Comparison of ENCODE assay signal across 24 mouse cellular contexts in genomic region chr5:103071006-103071612, GRCm38 (mm10).
DNase-seq lines count a peak whose midpoint lies in the region; ATAC-seq lines count a peak whose summit lies in the region.
"Had no signal": no experiment of that assay in that cellular context is flagged by ENCODE, and none has a peak within 500 bp of the region (broad histone marks: within the 10 kb centered on the region; RNA-seq: fewer than 3 reads in every experiment).

No protein-coding gene starts in this region.

- no peak overlapping the region for H3K4me3 ChIP-seq in hindbrain, embryonic 16.5 days (ENCODE audit: low read length)
- no peak overlapping the region for H3K4me3 ChIP-seq in hindbrain, embryonic 12.5 days
- H3K4me3 ChIP-seq in neural tube, embryonic 13.5 days, result no peak overlapping the region
- H3K4me3 ChIP-seq: embryonic facial prominence, embryonic 10.5 days; heart, embryonic 10.5 days; stomach, embryonic 15.5 days had no signal

- peak; percentile 32; the same call in 1 of the 2 replicates for ATAC-seq in hindbrain, embryonic 16.5 days
- no peak for ATAC-seq in hindbrain, embryonic 12.5 days (ENCODE audit: low FRiP score)
- ATAC-seq in neural tube, embryonic 13.5 days (ENCODE audit: low read depth), result 0 out of 2 replicates have a peak, but pooled peaks have one; percentile 32
- ATAC-seq: CD4-positive, CD25-positive, alpha-beta regulatory T cell, adult 4 months; forebrain, postnatal 0 days; inflammation-experienced regulatory T-cells, adult 6 months had no signal

- 80% methylated on average over 17 of the region's 17 CpGs for WGBS in hindbrain, embryonic 16.5 days
- WGBS in hindbrain, embryonic 12.5 days, result 86% methylated on average over 17 of the region's 17 CpGs
- 74% methylated on average over 17 of the region's 17 CpGs for WGBS in neural tube, embryonic 13.5 days

- no peak overlapping the region for H3K4me2 ChIP-seq in hindbrain, embryonic 16.5 days (ENCODE audit: low read length)
- no peak overlapping the region for H3K4me2 ChIP-seq in hindbrain, embryonic 12.5 days (replicated peaks)
- no peak overlapping the region for H3K4me2 ChIP-seq in neural tube, embryonic 13.5 days
- H3K4me2 ChIP-seq: liver, embryonic 11.5 days; stomach, embryonic 15.5 days had no signal

- DNase-seq in cerebellum, postnatal 10 days, result peak; percentile 9 to 13
- no peak for DNase-seq in cerebellum, adult 11-12 months
- no peak for DNase-seq in neural tube, embryonic 10.5 days (ENCODE audit: extremely low spot score, low spot score)
- no peak for DNase-seq in testis, postnatal 14 days (ENCODE audit: low spot score)
- DNase-seq in layer of hippocampus, adult 9-11 months, result no peak
- DNase-seq: adrenal gland, postnatal 25 days; cerebellum, adult 11 months; forebrain, postnatal 0 days; heart, postnatal 4 days; kidney, adult 18-20 months; lung, adult 18-20 months; lung, postnatal 10 days; thymus, adult 18-20 months; thymus, postnatal 36 days had no signal

- H3K36me3 ChIP-seq in hindbrain, embryonic 16.5 days (ENCODE audit: control insufficient read depth, insufficient read depth, low read length), result no peaks in the 10 kb centered on the region
- H3K36me3 ChIP-seq in hindbrain, embryonic 12.5 days, result no peaks in the 10 kb centered on the region
- no peaks in the 10 kb centered on the region for H3K36me3 ChIP-seq in neural tube, embryonic 13.5 days
- H3K36me3 ChIP-seq: embryonic facial prominence, embryonic 10.5 days; heart, embryonic 10.5 days; stomach, embryonic 15.5 days had no signal

- no peak overlapping the region for H3K9ac ChIP-seq in hindbrain, embryonic 16.5 days (ENCODE audit: low read depth, low read length)
- no peak overlapping the region for H3K9ac ChIP-seq in hindbrain, embryonic 12.5 days
- H3K9ac ChIP-seq in neural tube, embryonic 13.5 days, result no peak overlapping the region
- H3K9ac ChIP-seq: forebrain, postnatal 0 days; stomach, embryonic 15.5 days had no signal

- H3K4me1 ChIP-seq in hindbrain, embryonic 16.5 days (ENCODE audit: control insufficient read depth, insufficient read depth, low read depth, low read length), result no peaks in the 10 kb centered on the region
- peaks cover 4% of the 10 kb centered on the region for H3K4me1 ChIP-seq in hindbrain, embryonic 12.5 days
- peaks cover 18% of the 10 kb centered on the region for H3K4me1 ChIP-seq in neural tube, embryonic 13.5 days (replicated peaks)
- H3K4me1 ChIP-seq: heart, embryonic 10.5 days; stomach, embryonic 15.5 days had no signal

- H3K27me3 ChIP-seq in hindbrain, embryonic 16.5 days (replicated peaks; ENCODE audit: control insufficient read depth, insufficient read depth, low read length), result no peaks in the 10 kb centered on the region
- H3K27me3 ChIP-seq in hindbrain, embryonic 12.5 days, result no peaks in the 10 kb centered on the region
- no peaks in the 10 kb centered on the region for H3K27me3 ChIP-seq in neural tube, embryonic 13.5 days
- H3K27me3 ChIP-seq: stomach, embryonic 15.5 days had no signal

- H3K27ac ChIP-seq in hindbrain, embryonic 16.5 days (ENCODE audit: low read depth, low read length), result no peak overlapping the region
- no peak overlapping the region for H3K27ac ChIP-seq in hindbrain, embryonic 12.5 days
- 0 out of 2 replicates have a peak overlapping the region, but pooled peaks have one; percentile 9 for H3K27ac ChIP-seq in neural tube, embryonic 13.5 days (replicated peaks)
- H3K27ac ChIP-seq: embryonic facial prominence, embryonic 10.5 days; heart, embryonic 10.5 days; kidney, postnatal 0 days; stomach, embryonic 15.5 days had no signal

- H3K9me3 ChIP-seq in hindbrain, embryonic 16.5 days (ENCODE audit: control insufficient read depth, low read length), result no peaks in the 10 kb centered on the region
- H3K9me3 ChIP-seq in hindbrain, embryonic 12.5 days (replicated peaks), result no peaks in the 10 kb centered on the region
- H3K9me3 ChIP-seq in neural tube, embryonic 13.5 days, result no peaks in the 10 kb centered on the region
- H3K9me3 ChIP-seq: embryonic facial prominence, embryonic 10.5 days; heart, embryonic 10.5 days; stomach, embryonic 15.5 days had no signal

Comparison
In these comparisons a context has a peak if more than half of its experiments do, and no peak if none do; other contexts are left out.
1. DNase-seq: peak in cerebellum, postnatal 10 days (2 of 2); none in cerebellum, adult 11-12 months (single experiment), neural tube, embryonic 10.5 days (single experiment), testis, postnatal 14 days (single experiment) and layer of hippocampus, adult 9-11 months (single experiment).